Mouse (Mus musculus) ES-E14 (cell line): Measurements from ENCODE around the gene Nup133. TPM values are rescaled to one million over a fixed set of nuclear protein-coding genes. Genes with fewer than 3 reads are reported as not detected.

Experiments used
- DNase-seq: peaks from one replicate; pipeline ENCODE4 v3.0.0-alpha.2; 2013; ENCODE audit warnings: low read depth, low spot score
- H3K27ac ChIP-seq: 2 replicates; pipeline ENCODE4 v1.5.1; 2012; ENCODE audit warnings: low read depth, mild to moderate bottlenecking, low read length, moderate library complexity, mixed read lengths; ENCODE audit not compliant: poor library complexity, insufficient read depth, severe bottlenecking
- H3K36me3 ChIP-seq: 2 replicates; pipeline ENCODE4 v1.6.1; 2012; ENCODE audit warnings: mild to moderate bottlenecking, low read length, moderate library complexity, mixed read lengths; ENCODE audit not compliant: control insufficient read depth, poor library complexity, insufficient read depth, severe bottlenecking
- H3K4me1 ChIP-seq, 2 experiments: fragments of 150-350 bp in 1 of 2; sonication (generic) in 1 of 2; 2 replicates each; pipeline ENCODE4 v1.6.1; 2012; ENCODE audit warnings: low read length in 2 of 2, mild to moderate bottlenecking in 1 of 2, mixed read lengths in 1 of 2; ENCODE audit not compliant: control insufficient read depth in 2 of 2, insufficient read depth in 2 of 2, poor library complexity in 1 of 2
- H3K4me3 ChIP-seq, 2 experiments: fragments of 150-350 bp in 1 of 2; sonication (generic) in 1 of 2; 2 replicates each; pipeline ENCODE4 v1.5.1; 2012; ENCODE audit warnings: low read length in 2 of 2, low read depth in 1 of 2, mild to moderate bottlenecking in 1 of 2, mixed read lengths in 1 of 2; ENCODE audit not compliant: insufficient read depth in 1 of 2, poor library complexity in 1 of 2, severe bottlenecking in 1 of 2
- H3K9ac ChIP-seq: 2 replicates; pipeline ENCODE4 v1.6.1; 2012; ENCODE audit warnings: low read depth, mild to moderate bottlenecking, low read length, mixed read lengths; ENCODE audit not compliant: poor library complexity, insufficient read depth, severe bottlenecking
- H3K9me3 ChIP-seq: fragments of 150-350 bp; sonication (generic); 2 replicates; pipeline ENCODE4 v1.6.1; 2012; ENCODE audit warnings: low read depth, mild to moderate bottlenecking, low read length; ENCODE audit not compliant: control insufficient read depth, insufficient read depth
- CHD2 ChIP-seq: IDR thresholded peaks from 2 replicates; pipeline ENCODE4 v1.6.1; 2014; ENCODE audit warnings: mild to moderate bottlenecking, low read depth, low read length, inconsistent platforms
- HCFC1 ChIP-seq: IDR thresholded peaks from 2 replicates; pipeline ENCODE4 v1.6.1; 2012; ENCODE audit warnings: low read length, inconsistent platforms, borderline replicate concordance; ENCODE audit not compliant: insufficient read depth
- MAFK ChIP-seq: IDR thresholded peaks from 2 replicates; pipeline ENCODE4 v1.6.1; 2014; ENCODE audit warnings: mild to moderate bottlenecking, low read depth, low read length, inconsistent platforms; ENCODE audit not compliant: insufficient read depth
- ZC3H11A ChIP-seq: IDR thresholded peaks from 2 replicates; pipeline ENCODE4 v1.6.1; 2012; ENCODE audit warnings: low read depth, mild to moderate bottlenecking, inconsistent platforms, low read length, borderline replicate concordance
- ZNF384 ChIP-seq: IDR thresholded peaks from 2 replicates; pipeline ENCODE4 v1.6.1; 2012; ENCODE audit warnings: low read depth, low read length, inconsistent platforms
- in situ Hi-C, 2 experiments: fragments of 600-800 bp; cut with MboI; formaldehyde crosslinking; loops; one replicate each; pipeline ENCODE4 v1.15.1; 2025; ENCODE audit warnings: low sequenced_read_pairs in 2 of 2, inconsistent platforms in 1 of 2; ENCODE audit not compliant: unreplicated experiment in 2 of 2
- total RNA-seq: library from RNA; depleted of rRNA; stranded (reverse); fragments of 300-350 nt; gene quantifications from 2 replicates; pipeline ENCODE4 v1.2.3, GENCODE M21; 2012; rRNA removed

The Nup133 gene
- total RNA-seq, 1 experiment, result 71.0 TPM

DNA sequence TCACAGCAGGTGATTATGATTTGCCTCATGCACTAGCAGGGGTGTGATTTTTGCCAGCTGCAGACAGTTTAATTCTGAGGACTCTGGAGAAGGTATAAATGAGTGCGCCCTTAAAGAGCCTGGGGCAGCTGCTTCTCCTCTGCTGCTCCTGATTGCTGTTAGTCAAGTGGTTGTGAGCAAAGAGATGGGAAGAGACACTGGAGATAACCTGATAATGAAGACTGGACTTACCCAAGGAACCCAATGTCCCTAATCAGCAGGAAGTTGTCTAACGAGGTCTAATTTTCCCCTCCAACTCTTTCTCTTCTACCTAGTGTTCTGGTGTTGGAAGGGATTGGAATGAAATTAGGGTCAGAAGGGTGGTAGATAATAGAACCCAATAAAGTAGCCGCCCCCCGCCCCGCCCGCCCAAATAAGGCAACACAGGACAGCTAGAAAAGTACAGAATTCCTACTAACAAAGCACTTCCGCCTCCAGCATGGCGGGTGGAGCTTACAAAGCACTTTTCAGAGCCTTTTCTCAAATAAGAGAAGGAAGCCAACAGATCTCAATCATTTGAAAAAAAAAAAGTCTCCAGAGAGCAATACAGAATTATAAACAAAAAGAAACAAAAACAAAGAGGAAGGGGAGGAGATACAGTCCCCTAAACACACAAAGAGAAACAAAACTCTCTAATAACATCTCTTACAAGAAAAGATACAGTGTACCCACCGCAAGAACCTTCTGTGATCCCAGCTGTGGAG is 94.2 kb downstream of the Nup133 start:
- Histone ChIP-seq H3K36me3 (no peaks in the 10 kb centered on the region), H3K9ac (no peak overlapping the region), H3K9me3 (no peaks in the 10 kb centered on the region), H3K4me3 (no peak overlapping the region), H3K4me1 (peaks cover 4 to 6% of the 10 kb centered on the region in 2 experiments; a peak in 1 of 4 replicates), H3K27ac (no peak overlapping the region)
- in situ Hi-C loops, result no loop called here
- DNase-seq, result no peak
- TF ChIP-seq ZC3H11A, result no peak
- no peak for TF ChIP-seq CHD2
- no peak for TF ChIP-seq HCFC1
- no peak for TF ChIP-seq MAFK
- TF ChIP-seq ZNF384, result no peak

DNA sequence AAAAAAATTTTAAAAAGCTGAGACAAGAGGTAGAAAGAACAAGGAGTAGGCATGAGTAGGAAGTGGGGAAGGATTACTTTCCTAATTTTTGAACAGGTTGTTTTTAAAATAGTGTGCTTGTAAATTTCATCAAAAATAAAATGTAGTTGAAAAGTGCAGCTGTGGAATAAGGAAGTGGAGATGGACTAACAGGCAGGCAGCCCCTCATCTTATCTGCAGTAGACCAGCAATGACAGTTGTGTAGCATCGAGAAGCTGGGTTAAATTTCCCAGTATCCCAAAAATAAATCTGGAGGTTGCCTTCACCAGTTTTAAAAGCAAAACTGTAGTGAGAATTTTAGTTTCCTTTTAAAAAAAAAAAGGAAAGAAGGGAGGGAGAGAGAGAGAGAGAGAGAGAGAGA is 94.8 kb downstream of the Nup133 start:
- no peak for DNase-seq
- Histone ChIP-seq H3K9me3 (no peaks in the 10 kb centered on the region), H3K4me3 (no peak overlapping the region), H3K27ac (no peak overlapping the region), H3K36me3 (no peaks in the 10 kb centered on the region), H3K9ac (no peak overlapping the region), H3K4me1 (peaks cover 4 to 6% of the 10 kb centered on the region in 2 experiments; a peak in 1 of 4 replicates)
- TF ChIP-seq CHD2 (no peak), ZNF384 (no peak), HCFC1 (no peak), ZC3H11A (no peak), MAFK (no peak)
- in situ Hi-C loops, result no loop called here

DNA sequence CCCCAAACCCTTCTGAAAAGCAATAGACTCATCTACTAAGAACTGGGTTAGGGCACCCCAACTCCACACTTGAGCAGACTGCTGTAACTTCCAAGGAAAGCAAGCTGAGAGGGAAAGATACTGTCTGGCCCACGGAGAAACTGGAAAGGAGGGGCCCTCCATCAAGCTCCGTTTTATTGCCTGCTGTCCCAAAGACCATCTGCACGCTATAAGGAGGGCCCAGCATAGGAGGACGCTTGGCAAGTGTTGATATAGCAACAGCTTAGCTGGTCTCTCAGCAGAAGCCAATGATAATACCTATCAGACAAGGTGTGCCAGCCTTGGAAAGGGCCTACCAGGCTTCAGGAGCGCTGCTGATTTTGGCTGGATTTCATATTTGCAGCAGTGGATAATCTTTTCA is 97.5 kb downstream of the Nup133 start:
- H3K9ac ChIP-seq, result no peak overlapping the region
- H3K36me3 ChIP-seq, result no peaks in the 10 kb centered on the region
- DNase-seq, result no peak
- no peaks in the 10 kb centered on the region for H3K9me3 ChIP-seq
- H3K4me1 ChIP-seq, result peaks cover 0 to 11% of the 10 kb centered on the region in 2 experiments; a peak in 1 of 4 replicates
- H3K4me3 ChIP-seq, result no peak overlapping the region
- no peak overlapping the region for H3K27ac ChIP-seq
- TF ChIP-seq HCFC1, result no peak
- TF ChIP-seq ZC3H11A, result no peak
- in situ Hi-C loops, result no loop called here

DNA sequence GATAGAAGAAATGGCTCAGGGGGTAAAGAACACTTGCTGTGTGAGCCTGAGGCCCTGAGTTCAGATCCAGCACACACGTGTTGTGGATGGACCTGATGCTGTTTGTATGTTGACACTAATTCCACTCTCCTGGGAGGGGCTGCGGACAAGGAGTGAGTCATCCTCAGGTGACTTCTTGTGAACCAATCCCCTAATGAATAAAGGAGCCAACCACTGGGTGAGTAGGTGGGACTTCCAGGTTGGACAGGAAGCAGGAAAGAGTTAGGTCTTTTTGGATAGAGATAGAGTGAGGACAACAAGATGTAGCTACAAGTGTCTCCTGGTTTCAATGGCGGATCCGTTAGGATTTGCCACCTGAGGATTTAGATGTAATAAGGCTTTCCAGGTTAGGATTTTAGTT is 99.7 kb downstream of the Nup133 start:
- in situ Hi-C loops, result no loop called here
- peaks cover 0 to 9% of the 10 kb centered on the region in 2 experiments; a peak in 1 of 4 replicates for H3K4me1 ChIP-seq
- DNase-seq, result peak; percentile 56
- TF ChIP-seq ZNF384 (no peak), CHD2 (no peak), ZC3H11A (no peak)
- H3K36me3 ChIP-seq, result peaks cover 3% of the 10 kb centered on the region; the same call in 1 of the 2 replicates
- no peaks in the 10 kb centered on the region for H3K9me3 ChIP-seq
- H3K9ac ChIP-seq, result peak overlapping the region; percentile 76
- no peak overlapping the region for H3K27ac ChIP-seq
- peak overlapping the region; percentile 61 to 72 for H3K4me3 ChIP-seq

DNA sequence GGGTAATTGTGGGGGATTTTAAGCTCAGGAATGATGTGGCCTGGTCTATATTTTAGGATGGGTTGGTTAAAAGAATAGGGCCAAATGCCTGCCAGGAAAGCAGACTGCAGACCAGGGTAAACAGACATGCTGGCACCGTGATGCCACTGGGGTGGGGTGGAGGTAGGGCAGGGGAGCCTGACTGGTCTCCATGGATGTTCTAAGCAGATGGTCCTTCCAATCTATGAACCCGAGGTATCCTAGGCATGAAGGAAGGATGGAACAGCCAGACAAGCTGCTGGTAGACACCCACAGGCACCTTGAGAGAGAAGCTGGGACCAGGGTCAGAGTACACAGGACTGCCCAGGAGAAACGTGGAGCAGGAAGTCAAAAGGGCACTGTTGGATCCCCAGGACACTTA is 101.5 kb downstream of the Nup133 start:
- Histone ChIP-seq H3K4me3 (no peak overlapping the region), H3K27ac (no peak overlapping the region), H3K9ac (no peak overlapping the region), H3K36me3 (peaks cover 3% of the 10 kb centered on the region; the same call in 1 of the 2 replicates), H3K4me1 (peaks cover 0 to 9% of the 10 kb centered on the region in 2 experiments; a peak in 1 of 4 replicates), H3K9me3 (no peaks in the 10 kb centered on the region)
- in situ Hi-C loops, result no loop called here
- no peak for DNase-seq
- TF ChIP-seq ZC3H11A, result no peak
- no peak for TF ChIP-seq MAFK
- no peak for TF ChIP-seq CHD2
- no peak for TF ChIP-seq ZNF384
- no peak for TF ChIP-seq HCFC1

Other genes with a start within 250 kb of the Nup133 start
- 22.1 and 29.6 TPM in 2 replicates for gene Rab4a, start 143.3 kb downstream of the Nup133 start, total RNA-seq
- gene Ccsap, start 89.1 kb downstream of the Nup133 start, total RNA-seq, result 4.5 and 5.1 TPM in 2 replicates
- 33.9 and 54.5 TPM in 2 replicates for gene Acta1, start 54.5 kb downstream of the Nup133 start, total RNA-seq
- gene Abcb10, start 33.9 kb upstream of the Nup133 start, total RNA-seq, result 24.6 and 32.1 TPM in 2 replicates
- 95.4 and 104 TPM in 2 replicates for gene Taf5l, start 72.1 kb upstream of the Nup133 start, total RNA-seq
- gene Urb2, start 72.2 kb upstream of the Nup133 start, total RNA-seq, result 80.0 and 81.8 TPM in 2 replicates